Mouse (Mus musculus): ENCODE data around the gene Tbc1d16. TPM values are rescaled to one million over a fixed set of nuclear protein-coding genes. Genes with fewer than 3 reads are reported as not detected.
A peak's percentile ranks its signal among the peaks of the same experiment; 100 is the strongest.
"Not testable (repeated sequence)": the region's sequence is repeated elsewhere in the genome, so short reads cannot be mapped to it uniquely, and the experiment has no call there.

Gene Tbc1d16
- polyA plus RNA-seq, 2 experiments from 2014 or later = 0.75 to 0.78 TPM

DNA sequence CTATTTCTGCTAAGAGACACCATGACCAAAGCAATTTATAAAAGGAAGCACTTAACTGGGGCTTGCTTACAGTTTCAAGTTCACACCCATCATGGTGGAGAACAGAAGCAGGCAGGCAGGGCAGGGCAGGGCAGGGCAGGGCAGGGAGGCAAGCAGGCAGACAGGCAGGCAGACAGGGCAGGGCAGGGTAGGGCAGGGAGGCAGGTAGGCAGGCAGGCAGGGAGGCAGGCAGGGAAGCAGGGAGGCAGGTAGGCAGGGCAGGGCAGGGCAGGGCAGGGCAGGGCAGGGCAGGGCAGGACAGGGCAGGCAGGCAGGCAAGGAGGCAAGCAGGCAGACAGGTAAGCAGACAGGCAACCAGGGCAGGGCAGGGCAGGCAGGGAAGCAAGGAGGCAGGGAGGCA lies 115.6 kb downstream of the Tbc1d16 start:
- no peak for ATAC-seq

DNA sequence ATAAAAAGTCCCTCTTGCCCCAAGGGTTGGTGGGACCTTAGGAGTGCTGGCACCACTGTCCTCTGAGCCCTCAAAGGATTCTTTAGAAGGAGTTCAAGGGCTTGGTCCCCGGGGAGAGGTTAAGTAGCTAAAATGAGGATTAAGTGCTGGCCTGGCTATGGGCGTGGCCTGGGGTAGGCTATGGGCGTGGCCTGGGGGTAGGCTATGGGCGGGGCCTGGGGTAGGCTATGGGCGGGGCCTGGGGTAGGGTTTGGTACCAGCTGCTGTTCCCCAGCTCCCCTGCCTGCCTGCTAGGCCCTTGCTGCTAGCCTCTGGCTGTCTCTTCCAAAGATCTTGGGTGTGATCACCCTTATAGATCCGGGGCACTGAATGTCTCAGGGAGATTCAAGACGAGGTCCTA lies 117.0 kb downstream of the Tbc1d16 start:
- ATAC-seq = no peak

DNA sequence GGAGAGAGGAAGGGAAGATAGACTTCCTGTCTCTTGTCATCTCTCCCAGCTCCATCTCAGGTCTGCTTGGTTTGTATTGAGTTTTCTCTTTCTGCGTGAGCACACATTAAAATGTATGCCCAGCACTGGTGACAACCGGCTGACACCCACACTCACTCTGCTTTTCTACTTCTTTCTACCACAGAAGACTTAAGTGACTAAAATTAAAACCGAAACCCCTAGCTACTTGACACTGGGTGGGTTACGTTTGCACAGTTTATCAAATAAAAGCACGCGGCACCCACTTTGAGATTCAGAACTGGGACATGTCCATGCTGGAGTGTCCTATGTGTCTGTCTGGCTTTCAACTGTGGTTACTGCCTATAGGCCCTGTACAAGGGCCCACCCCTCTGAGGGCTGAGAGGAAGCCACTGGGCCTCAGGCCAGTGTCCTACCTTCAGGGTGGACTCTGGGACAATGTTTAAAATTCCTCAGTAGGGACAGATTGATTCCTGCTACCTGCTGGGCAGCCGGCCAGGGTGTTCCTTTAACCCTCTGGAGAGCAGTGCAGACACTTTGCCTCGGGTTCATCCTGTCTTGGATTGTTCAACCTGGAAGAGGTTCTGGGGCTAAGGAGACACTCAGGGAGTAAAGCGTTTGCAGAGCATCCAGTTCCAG lies 118.8 kb downstream of the Tbc1d16 start:
- ATAC-seq = peak; percentile 67

DNA sequence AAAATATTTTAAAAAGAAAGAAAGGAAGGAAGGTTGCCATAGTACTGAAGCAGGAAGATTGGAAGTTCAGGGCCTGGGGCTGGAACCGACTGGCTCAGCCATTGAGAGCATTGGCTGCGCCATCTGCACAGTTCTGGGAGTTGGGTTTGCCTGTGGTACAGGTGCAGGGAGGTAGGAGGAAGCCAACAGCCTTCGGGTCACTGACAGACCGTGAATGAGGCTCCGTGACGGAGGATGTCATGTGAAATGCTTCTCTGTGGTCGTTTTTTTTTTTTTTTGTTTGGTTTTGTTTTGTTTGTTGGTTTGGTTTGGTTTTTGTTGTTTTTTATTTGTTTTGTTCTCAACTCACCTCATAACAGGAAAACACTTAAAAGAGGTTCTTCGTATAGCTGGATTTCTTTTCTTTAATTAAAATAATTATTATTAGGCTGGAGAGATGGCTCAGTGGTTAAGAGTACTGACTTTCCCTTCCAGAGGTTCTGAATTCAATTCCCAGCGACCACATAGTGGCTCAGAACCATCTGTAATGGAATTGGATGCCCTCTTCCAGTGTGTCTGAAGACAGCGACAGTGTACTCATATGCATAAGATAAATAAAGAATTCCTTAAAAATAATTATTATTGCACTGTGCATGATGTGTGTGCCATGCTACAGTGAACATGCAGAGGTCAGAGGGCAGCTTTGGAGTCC lies 119.6 kb downstream of the Tbc1d16 start:
- peak; percentile 26 for ATAC-seq

DNA sequence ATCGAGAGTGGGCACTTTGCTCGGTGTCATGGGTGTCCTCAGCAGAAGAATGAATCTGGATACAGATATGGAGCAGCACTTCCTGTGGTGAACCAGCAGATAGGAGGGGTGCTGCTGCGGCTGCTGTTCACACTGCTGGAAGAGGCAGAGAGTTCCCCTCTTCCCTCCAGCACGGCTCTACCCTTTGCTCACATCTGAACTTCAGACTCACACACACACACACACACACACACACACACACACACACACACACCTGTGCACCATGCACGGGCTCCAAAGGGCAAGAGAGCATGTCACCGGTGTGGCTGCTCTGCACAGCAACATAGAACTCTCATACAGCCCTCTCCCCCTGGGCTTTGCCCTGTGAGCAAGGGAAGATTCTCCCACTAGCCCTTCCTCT lies 122.0 kb downstream of the Tbc1d16 start:
- ATAC-seq = no peak

DNA sequence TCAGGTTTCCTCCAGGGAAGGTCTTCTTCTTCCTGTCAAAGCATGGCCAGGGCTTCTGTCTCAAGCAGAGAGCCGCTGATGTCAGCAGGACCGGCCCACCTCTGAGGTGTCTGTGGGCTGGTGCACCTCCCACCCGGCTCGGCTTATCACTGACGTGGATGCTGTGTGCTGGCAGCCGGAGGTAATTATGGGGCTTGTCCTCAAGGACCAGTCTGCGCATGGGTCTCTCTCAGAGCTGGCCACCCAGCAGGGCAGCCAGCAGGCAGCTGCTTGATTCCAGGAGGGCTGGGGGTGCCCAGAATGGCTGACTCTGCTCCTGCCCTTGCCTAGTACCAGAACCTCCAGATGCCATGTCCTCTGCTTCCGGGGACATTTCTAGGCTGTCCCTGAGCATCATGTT lies 122.6 kb downstream of the Tbc1d16 start:
- no peak for ATAC-seq

DNA sequence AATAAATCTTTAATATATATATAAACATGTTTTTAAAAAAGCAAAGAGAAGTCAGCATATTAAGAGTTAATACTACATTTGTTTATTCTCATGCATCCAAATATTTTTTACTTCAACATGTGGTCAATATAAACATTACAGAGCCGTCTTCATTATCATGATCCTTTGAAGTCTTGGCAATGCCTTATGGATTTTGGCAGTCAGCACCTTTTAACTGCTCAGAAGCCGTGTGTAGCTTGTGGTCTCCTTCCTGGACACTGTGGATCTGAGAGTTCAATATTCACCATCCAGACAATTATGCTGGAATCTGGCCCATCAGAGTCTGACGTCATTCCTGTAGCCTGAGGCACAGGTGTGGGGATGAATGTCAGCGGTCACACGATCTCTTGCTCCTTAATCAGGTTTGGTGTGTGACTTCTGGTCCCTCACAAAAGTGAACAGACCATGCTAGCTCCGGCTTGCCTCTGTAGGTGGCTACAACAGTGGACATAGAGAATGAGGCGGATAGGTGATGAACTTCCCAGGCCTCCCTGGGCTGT lies 123.2 kb downstream of the Tbc1d16 start:
- no peak for ATAC-seq

DNA sequence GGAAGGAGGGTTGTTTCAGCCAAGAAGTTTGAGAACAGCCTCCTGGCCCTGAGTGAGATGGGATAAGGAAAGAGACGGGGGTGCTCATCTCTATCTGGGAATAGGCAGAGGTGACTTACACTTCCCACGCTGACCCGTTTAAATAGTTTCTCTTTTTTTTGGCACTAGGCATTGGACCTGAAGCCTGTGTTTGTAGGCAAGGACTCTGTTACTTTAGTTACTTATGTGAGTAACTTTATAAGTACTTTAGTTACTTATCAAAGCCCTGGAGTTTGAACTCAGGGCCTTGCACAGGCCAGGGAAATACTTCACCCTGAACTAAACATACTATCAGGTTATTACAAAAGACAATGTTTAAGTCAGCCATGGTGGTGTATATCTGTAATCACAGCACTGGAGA lies 124.3 kb downstream of the Tbc1d16 start:
- ATAC-seq = no peak

DNA sequence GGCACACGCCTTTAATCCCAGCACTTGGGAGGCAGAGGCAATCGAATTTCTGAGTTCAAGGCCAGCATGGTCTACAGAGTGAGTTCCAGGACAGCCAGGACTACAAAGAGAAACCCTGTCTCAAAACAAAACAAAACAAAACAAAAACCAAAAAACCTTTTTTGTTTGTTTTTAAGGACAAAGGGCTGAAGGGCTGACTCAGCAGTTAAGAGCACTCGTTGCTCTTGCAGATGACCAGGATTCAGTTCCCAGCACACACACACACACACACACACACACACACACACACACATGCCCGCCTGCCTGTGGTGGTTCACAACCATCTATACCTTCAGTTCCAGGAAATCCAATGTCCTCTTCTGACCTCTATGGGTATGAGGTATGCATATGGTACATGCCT lies 127.9 kb downstream of the Tbc1d16 start:
- ATAC-seq = not testable (repeated sequence)

DNA sequence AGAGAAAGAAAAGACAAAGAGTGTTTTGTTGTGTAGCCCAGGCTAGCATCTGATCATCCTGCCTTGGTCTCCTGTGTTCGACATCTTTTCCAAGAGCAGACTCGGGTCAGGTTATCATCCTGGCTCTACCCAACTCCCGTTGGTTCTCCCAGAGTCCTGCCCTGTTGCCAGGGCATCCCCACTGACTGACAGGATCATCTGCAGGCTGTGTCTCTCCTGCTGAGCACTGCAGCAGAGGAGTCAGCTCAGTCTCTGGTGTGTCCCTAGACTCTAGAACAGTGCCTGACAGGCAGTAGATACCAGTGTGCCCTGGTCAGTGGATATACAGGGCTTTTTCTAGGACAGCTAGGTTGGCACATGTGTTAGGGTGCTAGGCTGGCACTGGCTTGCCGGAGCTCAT lies 130.1 kb downstream of the Tbc1d16 start:
- ATAC-seq = no peak

DNA sequence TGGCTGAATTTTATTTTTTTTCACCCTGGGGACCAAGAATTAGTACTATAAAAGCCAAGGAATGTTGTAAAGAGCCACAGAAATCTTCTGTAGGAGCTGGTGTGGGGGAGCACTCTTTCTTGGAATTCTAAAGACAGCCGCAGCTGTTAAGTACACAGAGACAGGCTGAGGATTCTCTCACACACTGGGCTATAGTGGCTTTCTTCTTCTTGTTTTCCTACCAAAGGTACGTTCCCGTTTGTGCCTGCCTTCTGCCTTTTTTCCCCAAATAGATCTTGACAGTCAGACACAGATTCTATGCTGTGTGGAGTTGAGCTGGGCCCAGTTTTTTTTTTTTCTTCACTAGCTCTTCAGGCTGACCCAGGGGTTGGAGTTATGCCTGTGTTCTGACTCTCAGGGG lies 132.9 kb downstream of the Tbc1d16 start:
- no peak for ATAC-seq

DNA sequence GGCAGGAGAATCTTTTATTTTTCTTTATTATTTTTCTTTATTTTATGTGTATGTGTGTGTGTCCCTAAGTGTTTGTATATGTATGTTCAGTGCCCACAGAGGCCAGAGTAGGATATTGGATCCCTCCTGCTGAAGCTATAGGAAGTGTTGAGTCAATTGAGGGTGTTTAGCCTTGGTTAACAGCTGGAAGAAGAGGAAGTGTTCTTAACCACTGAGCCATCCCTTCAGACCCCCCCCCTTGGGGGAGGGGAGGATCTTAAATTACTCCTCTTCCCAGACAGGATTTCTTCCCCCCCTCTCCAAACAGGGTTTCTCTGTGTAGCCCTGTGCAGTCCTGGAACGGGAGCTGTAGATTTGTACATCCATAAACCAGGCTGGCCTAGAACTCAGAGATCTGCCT lies 135.0 kb downstream of the Tbc1d16 start:
- no peak for ATAC-seq

Other genes with a start within 250 kb of the Tbc1d16 start
- gene Enpp7, start 240.3 kb downstream of the Tbc1d16 start, polyA plus RNA-seq (2017; shearing (Covaris generic)) = not detected
- gene Cbx2, start 205.5 kb downstream of the Tbc1d16 start, polyA plus RNA-seq (2017; shearing (Covaris generic)) = 1 to 10 TPM; 1.1 to 1.4 TPM
- gene Cbx8, start 187.5 kb downstream of the Tbc1d16 start, polyA plus RNA-seq (2017; shearing (Covaris generic)) = 1 to 10 TPM; 5.3 to 7.5 TPM
- 1 to 10 TPM; 2.0 to 2.4 TPM for gene Cbx4, start 142.3 kb downstream of the Tbc1d16 start, polyA plus RNA-seq (2017; shearing (Covaris generic))
- gene Ccdc40, start 73 bp upstream of the Tbc1d16 start, polyA plus RNA-seq (2017; shearing (Covaris generic)) = 1 to 10 TPM; 1.0 to 2.0 TPM
- 10 to 100 TPM in 1 of 2 experiments, 1 to 10 TPM in 1; 5.9 to 11.6 TPM for gene Gaa, start 39.4 kb upstream of the Tbc1d16 start, polyA plus RNA-seq (2017; shearing (Covaris generic))
- gene Eif4a3, start 71.6 kb upstream of the Tbc1d16 start, polyA plus RNA-seq (2017; shearing (Covaris generic)) = 100 to 1,000 TPM; 170 to 190 TPM
- under 1 TPM in 1 of 2 experiments, not detected in 1; 0.25 TPM for gene Card14, start 79.3 kb upstream of the Tbc1d16 start, polyA plus RNA-seq (2017; shearing (Covaris generic))
- gene Sgsh, start 127.0 kb upstream of the Tbc1d16 start, polyA plus RNA-seq (2017; shearing (Covaris generic)) = 10 to 100 TPM in 1 of 2 experiments, 1 to 10 TPM in 1; 7.4 to 13.7 TPM
- gene Slc26a11, start 127.1 kb upstream of the Tbc1d16 start, polyA plus RNA-seq (2017; shearing (Covaris generic)) = 10 to 100 TPM in 1 of 2 experiments, 1 to 10 TPM in 1; 8.5 to 17.3 TPM
- gene Rnf213, start 164.6 kb upstream of the Tbc1d16 start, polyA plus RNA-seq (2017; shearing (Covaris generic)) = 10 to 100 TPM; 43.2 to 52.8 TPM